Mouse (Mus musculus) adrenal gland, postnatal 10 days (tissue): ENCODE data around the gene Slc9a8. TPM values are rescaled to one million over a fixed set of nuclear protein-coding genes. Genes with fewer than 3 reads are reported as not detected.

Source experiments
- DNase-seq: peaks from one replicate; pipeline ENCODE4 v3.0.0; 2021; ENCODE audit warnings: mixed read lengths
- total RNA-seq, 2 experiments: library from RNA; stranded (reverse); gene quantifications; 2 replicates each; pipeline ENCODE4 v1.2.3; 2021

Gene Slc9a8
- total RNA-seq, 2 experiments from 2014 or later, result 28.8 to 37.0 TPM

GRCm38 (mm10) chr2:167483081-167483826 lies 61.7 kb downstream of the Slc9a8 start:
- DNase-seq, result no peak

GRCm38 (mm10) chr2:167483827-167484410 lies 62.4 kb downstream of the Slc9a8 start:
- DNase-seq, result no peak

GRCm38 (mm10) chr2:167484932-167485331 lies 63.4 kb downstream of the Slc9a8 start:
- DNase-seq, result no peak

- peak; percentile 90 for DNase-seq
Observed at GRCm38 (mm10) chr2:167485501-167486377, 64.2 kb downstream of the Slc9a8 start.

GRCm38 (mm10) chr2:167486573-167486972 lies 65.1 kb downstream of the Slc9a8 start:
- no peak for DNase-seq

GRCm38 (mm10) chr2:167487551-167487950 lies 66.0 kb downstream of the Slc9a8 start:
- no peak for DNase-seq

GRCm38 (mm10) chr2:167487994-167488393 lies 66.5 kb downstream of the Slc9a8 start:
- no peak for DNase-seq

GRCm38 (mm10) chr2:167490813-167491525 lies 69.5 kb downstream of the Slc9a8 start:
- peak; percentile 60 for DNase-seq

GRCm38 (mm10) chr2:167491757-167492708 lies 70.5 kb downstream of the Slc9a8 start, which contains the start of gene Rnf114:
TSS of gene Rnf114 (plus strand) at chr2:167492645.
- peak; percentile 69 for DNase-seq

GRCm38 (mm10) chr2:167492713-167493636 lies 71.5 kb downstream of the Slc9a8 start, which contains the start of gene Spata2:
TSS of gene Spata2 (minus strand) at chr2:167492887.
- DNase-seq, result peak; percentile 95

GRCm38 (mm10) chr2:167496437-167496836 lies 74.9 kb downstream of the Slc9a8 start:
- no peak for DNase-seq

GRCm38 (mm10) chr2:167497272-167497671 lies 75.8 kb downstream of the Slc9a8 start:
- DNase-seq, result peak; percentile 67

- DNase-seq, result no peak
Observed at GRCm38 (mm10) chr2:167502554-167503252, 81.2 kb downstream of the Slc9a8 start.

- peak; percentile 95 for DNase-seq
Observed at GRCm38 (mm10) chr2:167503253-167503895, 81.9 kb downstream of the Slc9a8 start.

GRCm38 (mm10) chr2:167503896-167504349 lies 82.4 kb downstream of the Slc9a8 start:
- DNase-seq, result peak; percentile 73

GRCm38 (mm10) chr2:167505127-167505526 lies 83.6 kb downstream of the Slc9a8 start:
- no peak for DNase-seq

- no peak for DNase-seq
Observed at GRCm38 (mm10) chr2:167506546-167507260, 85.2 kb downstream of the Slc9a8 start.
